Mouse (Mus musculus): ENCODE measurements around the gene Usp30. TPM values are rescaled to one million over a fixed set of nuclear protein-coding genes. Genes with fewer than 3 reads are reported as not detected.

Gene Usp30
- total RNA-seq, 2 experiments from 2014 or later = 35.5 to 40.0 TPM

DNA sequence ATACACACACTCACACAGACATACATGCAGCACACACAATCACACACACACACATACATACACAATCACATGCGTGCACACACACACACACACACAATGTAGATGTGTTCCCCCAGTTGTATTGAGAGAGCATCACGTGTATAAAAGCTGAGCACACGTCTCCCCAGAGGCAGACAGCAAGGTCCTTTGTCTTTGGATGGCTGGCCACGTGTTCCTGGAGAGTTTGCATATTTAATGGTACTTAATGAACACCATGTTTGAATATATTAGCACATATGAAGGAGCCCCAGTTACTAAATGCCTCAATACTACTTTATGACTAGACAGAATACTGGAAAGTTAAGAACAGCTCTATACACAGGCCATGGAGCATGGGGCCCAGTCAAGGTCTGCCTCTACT lies 1.3 kb upstream of the Usp30 start:
- DNase-seq (ENCODE audit: extremely low spot score in 1 of 2, low spot score in 1 of 2) = no peak

DNA sequence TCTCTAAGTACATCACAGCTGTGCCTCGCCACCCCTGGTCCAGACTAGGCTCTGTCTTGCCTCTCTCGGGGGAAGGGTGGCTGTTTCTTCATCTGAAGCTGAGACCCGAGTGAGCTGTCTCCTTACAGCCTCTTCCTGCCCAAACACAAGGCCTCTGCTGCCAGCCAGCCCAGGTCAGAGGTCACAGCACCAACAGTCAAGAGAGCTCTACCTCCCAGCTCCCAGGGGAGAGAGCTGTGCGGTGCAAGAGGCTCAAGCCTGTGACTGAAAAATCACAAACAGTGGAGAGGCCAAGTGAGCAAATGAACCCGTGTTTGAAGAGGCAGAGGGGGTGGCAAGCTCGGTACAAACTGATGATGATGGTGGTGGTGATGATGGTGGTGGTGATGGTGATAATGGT lies 1.3 kb downstream of the Usp30 start:
- no peak for DNase-seq (ENCODE audit: extremely low spot score in 1 of 2, low spot score in 1 of 2)

- no peak for DNase-seq (ENCODE audit: extremely low spot score in 1 of 2, low spot score in 1 of 2)
Measured at GRCm38 (mm10) chr5:114067543-114067942, 2.3 kb downstream of the Usp30 start.

GRCm38 (mm10) chr5:114067982-114068381 lies 2.7 kb downstream of the Usp30 start:
- DNase-seq (ENCODE audit: extremely low spot score in 1 of 2, low spot score in 1 of 2) = no peak

- no peak for DNase-seq (ENCODE audit: extremely low spot score in 1 of 2, low spot score in 1 of 2)
Measured at GRCm38 (mm10) chr5:114070858-114071257, 5.6 kb downstream of the Usp30 start.

GRCm38 (mm10) chr5:114072262-114072661 lies 7.0 kb downstream of the Usp30 start:
- no peak for DNase-seq (ENCODE audit: extremely low spot score in 1 of 2, low spot score in 1 of 2)

DNA sequence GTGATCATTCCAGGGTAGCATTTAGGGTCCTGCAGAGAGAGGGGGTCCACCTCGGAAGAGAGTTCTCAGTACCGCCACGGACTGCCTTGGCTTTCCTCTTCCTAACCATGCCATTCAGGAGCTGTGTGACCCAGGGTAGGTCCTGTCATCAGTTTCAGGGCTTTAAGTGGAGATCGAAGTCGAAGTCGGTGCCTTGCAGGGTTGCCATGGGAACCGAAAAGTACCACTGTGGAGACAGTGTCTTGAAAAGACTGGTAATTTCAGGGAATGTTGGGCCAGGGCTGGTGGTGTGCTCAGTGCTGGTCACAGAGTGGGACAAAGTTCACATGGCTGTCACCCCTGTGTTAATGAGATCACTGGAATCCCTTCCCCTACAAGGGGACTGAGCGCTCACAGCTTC lies 11.7 kb downstream of the Usp30 start:
- no peak for DNase-seq (ENCODE audit: extremely low spot score in 1 of 2, low spot score in 1 of 2)

DNA sequence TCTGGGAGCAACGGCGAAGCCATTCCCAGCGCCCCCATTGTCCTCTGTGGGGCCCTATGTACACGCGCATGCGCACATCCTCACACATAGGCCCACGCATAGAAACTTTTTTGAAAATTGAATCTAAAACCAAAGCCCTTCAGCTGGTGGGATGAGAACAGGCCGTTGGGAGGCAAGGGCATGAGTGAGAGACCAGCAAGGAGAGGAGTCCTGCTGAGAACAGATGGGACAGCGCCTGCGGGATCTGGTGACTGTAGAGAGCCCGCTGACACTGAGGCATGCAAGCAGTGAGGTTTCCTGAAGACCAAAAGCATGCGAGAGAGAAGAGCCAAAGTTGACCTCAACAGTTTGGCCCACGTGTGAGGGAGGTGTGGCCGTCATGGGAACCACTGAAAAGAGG lies 20.2 kb downstream of the Usp30 start:
- no peak for DNase-seq (ENCODE audit: extremely low spot score in 1 of 2, low spot score in 1 of 2)

DNA sequence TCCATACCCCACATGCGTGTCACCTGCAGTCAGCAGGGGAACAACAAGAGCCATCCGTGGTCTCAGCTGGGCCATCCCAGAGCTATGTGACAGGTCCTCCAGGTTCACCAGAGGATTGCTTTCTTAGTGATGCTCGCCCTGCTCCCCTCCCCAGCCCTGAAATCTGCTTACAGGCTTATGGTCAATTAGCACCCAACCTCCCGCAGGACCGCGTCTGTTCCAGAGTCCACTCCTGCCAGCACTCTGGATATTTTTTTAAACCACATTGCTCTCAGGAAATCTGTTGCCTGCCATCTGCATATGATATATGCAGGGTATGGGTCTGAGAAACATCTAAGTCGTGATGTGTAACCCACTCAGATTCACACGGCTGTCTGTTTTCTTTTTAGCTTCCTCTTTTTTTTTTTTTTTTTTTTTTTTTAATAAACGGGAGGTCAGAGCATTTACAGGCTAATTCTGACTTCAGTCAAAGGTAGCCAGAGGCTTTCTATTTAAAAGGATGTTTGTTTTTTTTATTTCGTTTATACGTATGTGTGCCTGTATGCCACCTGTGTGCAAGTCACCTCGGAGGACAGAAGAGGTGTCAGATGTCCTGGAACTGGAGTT lies 22.7 kb downstream of the Usp30 start:
- no peak for DNase-seq (ENCODE audit: extremely low spot score in 1 of 2, low spot score in 1 of 2)

DNA sequence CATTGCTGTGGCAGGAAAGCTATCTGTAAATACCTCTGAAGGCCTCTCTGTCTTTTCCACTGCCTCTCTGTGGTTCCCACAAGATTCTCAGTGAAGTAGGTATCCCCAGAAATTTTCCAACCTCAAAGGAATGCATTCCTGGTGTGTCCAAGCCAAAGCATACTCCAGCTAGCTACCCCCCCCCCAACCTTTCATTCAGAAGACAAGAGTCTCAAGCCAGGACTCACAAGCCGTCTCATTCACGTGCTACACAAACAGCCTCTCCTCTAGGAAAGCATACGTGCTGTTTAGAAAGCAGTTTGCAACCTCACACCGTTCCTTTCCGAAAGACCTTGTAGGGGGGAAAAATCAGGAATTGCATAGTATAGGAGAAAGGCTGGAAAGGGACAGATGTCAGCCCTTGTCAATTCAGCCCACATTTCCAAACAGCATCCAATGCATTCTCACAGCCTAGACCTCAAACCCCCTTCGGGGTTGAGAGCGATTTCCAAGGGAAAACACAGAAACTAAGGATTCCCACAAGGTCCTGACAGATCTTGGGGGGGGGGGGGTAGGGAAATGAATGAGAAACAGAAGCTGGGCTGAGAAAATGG lies 25.3 kb downstream of the Usp30 start:
- no peak for DNase-seq (ENCODE audit: extremely low spot score in 1 of 2, low spot score in 1 of 2)

GRCm38 (mm10) chr5:114091057-114091807 lies 26.0 kb downstream of the Usp30 start, which contains the start of gene Svop:
Gene Svop, minus strand, starts transcription at chr5:114091570.
- DNase-seq (ENCODE audit: extremely low spot score in 1 of 2, low spot score in 1 of 2) = peak; percentile 74 to 79

DNA sequence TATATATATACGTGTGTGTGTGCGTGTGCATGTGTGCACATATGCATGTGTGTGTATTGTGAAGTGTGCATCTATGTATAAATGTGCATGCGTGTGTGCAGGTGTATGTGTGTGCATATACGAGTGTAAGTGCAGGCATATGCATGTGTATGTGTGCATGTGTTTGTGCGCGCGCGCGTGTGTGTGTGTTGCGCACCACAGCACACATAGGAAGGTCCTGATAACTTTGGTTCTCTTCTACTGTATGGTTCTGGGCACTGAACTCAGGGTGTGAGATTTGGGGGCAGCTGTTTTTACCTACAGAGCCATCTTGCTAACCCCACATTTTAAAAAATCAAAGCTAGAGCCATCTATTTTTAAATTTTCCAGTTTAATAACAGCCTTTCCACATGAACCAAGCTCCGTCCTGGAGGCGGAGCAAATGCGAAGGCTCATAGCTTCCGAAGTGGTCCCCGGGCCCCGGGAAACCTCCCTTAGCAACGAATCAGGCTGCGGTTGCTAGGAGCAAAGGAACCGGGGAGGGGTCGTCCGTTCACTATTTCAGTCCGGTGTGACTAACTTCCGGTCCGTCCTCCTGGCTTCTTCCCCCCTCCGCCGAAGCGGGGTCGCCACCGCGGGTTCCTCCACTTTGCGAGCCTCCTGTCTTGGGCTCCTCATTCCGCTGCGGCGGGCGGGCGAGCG lies 34.6 kb downstream of the Usp30 start:
- DNase-seq (ENCODE audit: extremely low spot score in 1 of 2, low spot score in 1 of 2) = peak; percentile 89 to 98

DNA sequence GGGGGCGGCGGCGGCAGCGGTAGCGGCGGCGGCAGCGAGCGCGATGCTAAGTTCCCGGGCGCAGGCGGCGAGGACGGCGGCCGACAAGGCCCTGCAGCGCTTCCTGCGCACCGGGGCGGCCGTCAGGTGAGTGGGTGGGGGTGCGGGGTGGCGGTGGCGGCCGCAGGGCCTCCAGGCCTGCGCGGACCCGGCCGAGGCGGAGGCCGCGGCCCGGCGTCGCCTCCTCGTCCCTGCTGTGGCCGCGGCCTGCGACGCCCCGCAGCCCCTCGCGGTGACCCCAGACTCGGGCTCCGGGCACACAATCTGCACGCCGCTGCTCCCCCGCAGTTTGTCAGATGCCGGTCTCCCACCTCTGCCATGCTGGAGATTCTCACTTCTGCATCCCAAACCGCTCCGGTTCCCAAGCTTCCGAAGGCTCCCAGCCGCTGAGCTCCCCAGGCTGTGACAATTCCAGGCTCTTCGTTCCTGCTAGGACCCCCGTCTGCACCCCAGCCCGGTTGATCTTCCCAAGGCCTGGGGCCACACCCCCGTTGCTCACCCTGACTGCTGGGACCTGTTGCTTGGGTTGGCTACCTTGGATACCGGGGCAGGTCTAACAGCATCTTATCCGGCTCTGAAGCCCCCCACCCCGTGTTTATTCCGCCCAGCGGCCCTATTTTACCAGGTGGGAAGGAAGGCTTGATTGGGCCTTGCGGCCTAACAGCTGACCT lies 35.3 kb downstream of the Usp30 start:
- no peak for DNase-seq (ENCODE audit: extremely low spot score in 1 of 2, low spot score in 1 of 2)

DNA sequence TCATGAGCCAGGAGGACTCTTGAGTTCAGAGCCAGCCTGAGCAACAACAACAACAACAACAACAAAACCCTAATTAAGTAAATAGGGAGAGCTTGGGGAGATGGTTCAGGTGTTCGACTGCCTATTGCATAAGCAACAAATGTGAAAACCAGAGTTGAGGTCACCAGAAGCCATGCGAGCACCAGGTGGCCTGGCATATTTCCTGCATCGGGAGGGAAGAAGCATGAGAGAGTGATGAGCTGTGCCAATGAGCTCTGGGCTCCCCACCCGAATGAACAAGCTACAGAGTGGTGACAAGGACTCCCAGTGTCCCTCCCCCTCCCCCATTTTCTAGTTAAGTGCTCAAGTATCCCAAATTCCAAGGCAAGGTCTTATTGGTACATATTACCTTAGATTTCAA lies 36.6 kb downstream of the Usp30 start:
- no peak for DNase-seq (ENCODE audit: extremely low spot score in 1 of 2, low spot score in 1 of 2)

DNA sequence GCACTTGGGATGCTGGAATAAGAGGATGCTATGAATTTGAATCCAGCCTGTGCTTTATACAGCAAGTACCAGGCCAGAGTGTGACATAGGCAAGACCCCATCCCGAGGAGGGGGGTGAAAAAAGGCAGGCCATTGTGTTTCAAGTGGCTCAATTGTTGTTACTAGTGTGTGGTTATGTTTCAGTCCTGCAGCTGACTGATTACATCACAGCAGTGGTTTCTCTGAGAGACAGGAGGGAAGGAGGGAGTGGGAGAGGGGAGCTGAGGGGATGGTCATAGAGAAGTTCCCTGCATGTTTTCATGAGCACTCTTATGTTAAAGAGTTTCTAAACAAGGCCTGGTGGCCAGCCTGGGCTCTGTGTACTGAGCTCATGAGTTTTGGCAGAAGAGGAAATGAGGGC lies 37.5 kb downstream of the Usp30 start:
- DNase-seq (ENCODE audit: extremely low spot score in 1 of 2, low spot score in 1 of 2) = no peak

- DNase-seq (ENCODE audit: extremely low spot score in 1 of 2, low spot score in 1 of 2) = no peak
Measured at GRCm38 (mm10) chr5:114106391-114106935, 41.2 kb downstream of the Usp30 start.

DNA sequence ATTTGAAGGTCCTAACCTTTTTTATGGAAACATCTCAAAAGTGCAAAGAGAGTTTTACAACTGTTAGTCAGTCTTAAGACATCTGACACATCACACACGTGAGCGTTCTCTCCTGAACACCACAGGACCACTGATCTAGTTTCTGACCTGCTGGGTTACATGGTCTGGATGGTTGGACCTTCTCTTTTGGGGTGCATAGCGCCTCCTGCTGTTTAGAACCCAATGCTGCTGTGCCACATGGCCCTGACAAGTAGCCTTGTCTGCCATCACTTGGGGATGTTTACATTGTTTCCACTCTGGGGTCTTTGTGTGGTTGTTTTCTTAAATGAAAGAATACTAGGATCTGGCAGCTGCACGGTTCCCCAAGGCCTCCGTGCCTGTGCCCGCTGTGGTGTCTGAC lies 48.1 kb downstream of the Usp30 start:
- no peak for DNase-seq (ENCODE audit: extremely low spot score in 1 of 2, low spot score in 1 of 2)

- no peak for DNase-seq (ENCODE audit: extremely low spot score in 1 of 2, low spot score in 1 of 2)
Measured at GRCm38 (mm10) chr5:114115030-114115429, 49.8 kb downstream of the Usp30 start.

DNA sequence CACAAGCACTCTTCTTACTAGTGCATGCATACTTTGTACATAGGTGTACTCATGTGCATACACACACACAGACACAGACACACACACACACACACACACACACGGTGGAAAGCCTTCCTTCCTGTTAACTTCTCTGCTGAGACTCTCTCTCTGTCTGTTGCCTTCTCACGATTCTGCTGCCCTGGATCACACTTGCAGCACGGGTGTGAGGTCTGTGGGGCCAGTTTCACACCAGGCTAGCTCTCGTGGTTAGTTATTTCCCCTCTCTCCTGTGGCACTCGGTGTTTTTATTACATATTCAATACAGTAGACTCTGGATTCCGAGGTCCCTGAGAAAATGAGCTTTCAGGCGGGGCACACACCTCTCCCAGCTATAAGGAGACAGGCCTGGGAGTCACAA lies 51.3 kb downstream of the Usp30 start:
- DNase-seq (ENCODE audit: extremely low spot score in 1 of 2, low spot score in 1 of 2) = no peak

DNA sequence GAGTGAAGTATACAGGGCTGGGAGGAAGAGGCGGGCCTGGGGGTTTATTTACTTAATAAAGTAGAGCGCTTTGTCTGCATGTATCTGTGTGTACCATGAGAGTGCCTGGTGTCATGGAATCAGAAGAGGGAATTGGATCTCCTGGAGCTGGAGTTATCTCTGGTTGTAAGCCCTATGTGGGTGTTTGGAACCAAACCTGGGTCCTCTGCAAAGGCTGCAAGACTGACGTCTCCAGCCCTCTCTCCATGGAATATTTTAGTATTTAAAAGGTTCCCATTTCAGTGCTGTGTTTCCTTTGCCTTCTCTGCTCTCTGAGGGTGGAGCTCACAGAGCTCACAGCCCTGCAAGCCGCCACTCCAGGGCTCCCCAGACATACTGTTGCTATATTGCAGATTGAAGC lies 54.5 kb downstream of the Usp30 start:
- no peak for DNase-seq (ENCODE audit: extremely low spot score in 1 of 2, low spot score in 1 of 2)

Data from layer of hippocampus, postnatal 25 days (tissue).